Mouse (Mus musculus) lung, postnatal 25 days (tissue): ENCODE data around the gene Kcnq1.

Experiments used
- DNase-seq: peaks from one replicate; pipeline ENCODE4 v3.0.0; 2022; ENCODE audit warnings: low spot score

Kcnq1 gene

GRCm38 (mm10) chr7:143136561-143136960 is 30.4 kb downstream of the Kcnq1 start:
- DNase-seq = no peak

GRCm38 (mm10) chr7:143138789-143139188 is 32.6 kb downstream of the Kcnq1 start:
- peak; percentile 69 for DNase-seq

DNA sequence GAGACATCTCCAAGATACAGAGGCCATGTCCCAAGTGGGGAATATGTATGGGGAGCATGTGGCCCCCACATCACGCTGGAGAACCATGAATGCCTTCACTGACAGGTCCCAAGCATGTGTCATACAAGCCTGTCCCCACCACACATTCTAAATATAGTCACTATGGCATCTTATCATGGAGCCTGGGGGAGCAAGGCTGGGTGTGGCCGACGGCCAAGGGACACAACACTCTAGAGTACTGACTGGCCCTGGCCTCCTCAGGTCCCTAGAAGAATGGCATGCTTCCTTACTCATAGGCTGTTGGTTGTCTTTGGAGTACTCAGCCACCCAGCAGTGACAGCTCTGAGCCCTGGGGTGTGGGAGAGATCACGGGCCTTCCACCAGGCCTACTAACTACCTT is 33.8 kb downstream of the Kcnq1 start:
- DNase-seq = no peak

- no peak for DNase-seq
These were observed 36.5 kb downstream of the Kcnq1 start for GRCm38 (mm10) chr7:143142680-143143079.

- DNase-seq = no peak
These were observed 40.9 kb downstream of the Kcnq1 start for GRCm38 (mm10) chr7:143147015-143147414.

DNA sequence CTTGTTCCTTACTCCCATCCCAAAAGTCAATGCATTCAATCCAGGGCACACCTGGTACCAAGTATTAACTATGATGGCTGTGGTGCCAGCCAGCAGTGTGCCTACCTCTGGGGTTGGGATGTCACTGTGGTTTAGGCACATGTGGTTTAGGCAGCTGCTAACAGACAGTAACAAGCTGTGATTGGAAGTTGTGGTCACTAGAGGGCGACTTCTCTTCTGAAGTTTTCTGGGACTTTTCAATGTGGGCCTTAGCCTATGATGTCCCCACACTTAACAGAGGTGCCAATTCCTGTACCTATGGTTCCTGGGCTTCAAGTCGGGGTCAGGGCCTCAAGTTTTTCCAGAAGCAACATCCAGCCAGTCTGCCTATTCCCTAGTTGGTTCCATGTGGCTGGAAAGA is 45.0 kb downstream of the Kcnq1 start:
- peak; percentile 38 for DNase-seq

GRCm38 (mm10) chr7:143152350-143152749 is 46.2 kb downstream of the Kcnq1 start:
- DNase-seq = no peak

- DNase-seq = peak; percentile 83
These were observed 47.8 kb downstream of the Kcnq1 start for GRCm38 (mm10) chr7:143153915-143154373.

DNA sequence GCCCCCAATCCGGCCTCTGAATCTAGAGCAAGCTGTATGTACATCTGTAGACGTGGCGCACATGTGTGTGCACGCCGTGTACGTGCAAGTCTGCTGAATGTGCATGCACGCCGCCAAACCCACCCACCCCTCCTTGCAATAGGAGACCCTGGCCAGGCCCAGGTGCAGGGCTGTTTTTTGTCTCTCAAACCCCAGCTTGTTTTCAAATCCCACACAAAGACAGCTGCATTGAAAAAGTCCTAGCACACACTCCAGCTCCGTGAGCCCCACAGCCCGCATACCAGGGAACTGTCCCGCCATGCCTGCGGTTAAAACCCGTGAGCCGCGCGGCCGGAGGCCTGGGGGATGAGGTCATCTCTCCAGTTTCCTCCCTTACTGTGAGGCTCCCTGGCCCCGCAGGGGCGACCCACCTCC is 48.3 kb downstream of the Kcnq1 start:
- no peak for DNase-seq

GRCm38 (mm10) chr7:143155257-143155656 is 49.1 kb downstream of the Kcnq1 start:
- DNase-seq = no peak

DNA sequence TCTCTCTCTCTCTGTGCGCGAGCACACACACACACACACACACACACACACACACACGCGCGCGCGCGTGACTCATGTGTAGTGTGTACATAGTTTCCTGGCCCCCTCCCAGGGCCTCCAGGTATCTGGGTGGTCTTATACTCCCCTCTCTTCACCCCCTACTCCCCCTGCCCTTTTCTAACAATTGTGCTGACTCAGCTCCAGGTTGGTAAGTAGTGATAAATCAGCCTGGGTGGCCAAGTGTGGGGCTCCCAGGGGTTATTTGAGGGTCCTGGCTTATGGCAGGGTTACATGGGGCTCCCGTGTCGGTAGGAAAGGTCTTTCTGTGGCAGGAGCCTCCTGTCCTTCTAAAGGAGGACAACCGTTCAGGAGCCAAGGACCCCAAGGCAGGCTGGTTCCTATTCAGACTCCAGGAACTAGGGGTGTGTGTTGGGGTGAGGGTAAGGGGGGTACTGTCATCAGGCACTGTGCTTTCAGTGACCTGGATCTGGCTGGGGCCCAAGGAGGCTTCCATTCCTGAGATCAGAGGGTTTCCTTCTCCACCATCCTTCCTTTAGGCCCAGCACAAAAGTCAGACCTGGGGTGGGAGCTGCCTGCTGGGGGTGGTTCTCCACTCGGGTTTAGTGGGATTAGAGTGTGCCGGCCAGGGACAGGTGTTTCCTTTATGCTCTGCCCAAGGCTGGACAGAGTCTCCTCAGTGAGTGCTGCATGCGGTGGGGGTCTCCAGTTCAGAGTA is 52.7 kb downstream of the Kcnq1 start:
- DNase-seq = no peak

DNA sequence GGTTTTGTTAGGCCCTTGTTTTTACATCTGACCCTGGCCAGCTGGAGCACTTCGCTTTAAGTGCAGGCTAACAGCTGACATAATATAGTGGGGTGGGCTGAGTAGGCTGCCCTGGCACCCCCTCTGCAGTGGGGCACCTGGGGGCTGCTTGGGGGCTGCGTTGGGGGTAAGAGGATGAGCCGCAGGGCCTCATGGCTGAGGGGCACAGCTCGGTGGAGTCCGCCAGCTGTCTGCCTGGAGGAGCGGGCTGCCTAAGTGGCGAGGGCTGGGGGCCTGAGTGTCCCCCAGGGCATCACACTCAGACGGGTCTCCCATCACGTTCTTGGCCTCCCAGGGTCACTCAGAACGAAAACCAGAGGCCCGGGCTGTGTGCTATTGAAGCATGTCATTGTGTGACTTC is 53.3 kb downstream of the Kcnq1 start:
- no peak for DNase-seq

- DNase-seq = no peak
These were observed 53.9 kb downstream of the Kcnq1 start for GRCm38 (mm10) chr7:143160057-143160456.

- DNase-seq = no peak
These were observed 55.9 kb downstream of the Kcnq1 start for GRCm38 (mm10) chr7:143162051-143162450.

GRCm38 (mm10) chr7:143164074-143164473 is 57.9 kb downstream of the Kcnq1 start:
- DNase-seq = no peak

DNA sequence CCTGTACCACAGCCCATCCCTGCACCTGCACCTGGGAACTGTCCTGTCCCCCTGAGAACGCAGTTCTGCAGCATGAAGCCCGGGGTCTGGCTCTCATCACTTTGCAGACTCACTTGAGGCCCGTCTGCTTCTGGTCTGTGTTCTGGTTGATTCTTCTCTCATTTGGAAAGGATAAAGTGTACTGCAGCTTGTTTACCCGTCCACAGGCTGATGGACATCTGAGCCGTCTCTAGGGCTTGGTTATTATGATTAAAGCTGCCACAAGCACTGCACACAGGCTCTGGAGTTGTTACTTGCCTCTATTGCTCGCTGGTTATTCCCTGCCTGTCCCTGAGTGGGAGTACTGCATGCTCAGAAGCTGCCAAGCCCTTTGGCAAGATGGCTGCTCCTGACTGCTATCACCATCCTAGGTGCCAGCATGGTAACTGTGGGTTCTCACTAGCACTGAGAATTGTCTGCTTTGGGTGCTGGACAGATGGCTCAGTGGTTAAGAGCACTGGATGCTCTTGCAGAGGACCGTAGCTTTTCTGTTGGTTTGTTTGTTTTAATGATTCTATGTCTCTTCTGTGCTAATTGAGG is 59.6 kb downstream of the Kcnq1 start:
- DNase-seq = no peak

GRCm38 (mm10) chr7:143167275-143167674 is 61.1 kb downstream of the Kcnq1 start:
- DNase-seq = no peak

DNA sequence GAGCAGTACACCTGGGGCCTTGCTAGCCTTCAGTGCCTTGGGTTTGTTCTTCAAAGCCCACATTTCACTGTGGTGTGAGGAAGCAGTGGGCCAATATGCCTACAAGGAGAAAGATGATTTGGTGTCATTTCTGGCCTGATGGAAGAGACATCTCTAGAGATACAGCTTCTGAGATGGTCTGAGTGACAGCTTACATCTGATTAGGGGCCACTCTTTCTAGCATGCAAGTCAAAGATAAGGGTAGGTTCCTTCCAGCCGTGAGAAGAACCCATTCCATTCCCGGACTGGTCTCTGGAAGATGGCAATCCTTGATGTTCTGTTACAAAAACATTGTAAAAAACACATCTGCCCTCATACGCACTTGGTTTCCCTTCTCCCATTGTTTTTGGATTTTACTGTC is 63.2 kb downstream of the Kcnq1 start:
- DNase-seq = no peak

GRCm38 (mm10) chr7:143172914-143173547 is 66.9 kb downstream of the Kcnq1 start:
- DNase-seq = no peak

DNA sequence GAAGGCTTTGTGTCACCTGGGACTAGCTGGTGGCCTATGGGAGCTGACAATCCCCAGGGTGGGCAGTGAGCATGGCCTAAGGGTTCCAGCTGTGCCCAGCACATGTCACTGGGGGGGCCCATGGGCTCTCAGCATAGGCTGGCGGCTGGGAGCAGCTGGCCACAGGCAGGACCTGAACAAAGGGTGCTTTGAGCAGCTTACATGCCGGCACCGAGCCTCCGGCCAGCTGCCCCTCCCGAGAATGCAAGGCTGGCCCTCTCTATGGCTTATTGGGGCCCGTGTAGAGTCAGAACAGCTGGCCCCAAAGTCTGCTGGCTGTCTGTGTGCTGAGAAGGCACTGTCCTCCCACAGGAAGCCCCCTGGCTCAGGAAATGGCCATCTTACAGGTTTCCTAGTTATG is 68.5 kb downstream of the Kcnq1 start:
- DNase-seq = no peak

DNA sequence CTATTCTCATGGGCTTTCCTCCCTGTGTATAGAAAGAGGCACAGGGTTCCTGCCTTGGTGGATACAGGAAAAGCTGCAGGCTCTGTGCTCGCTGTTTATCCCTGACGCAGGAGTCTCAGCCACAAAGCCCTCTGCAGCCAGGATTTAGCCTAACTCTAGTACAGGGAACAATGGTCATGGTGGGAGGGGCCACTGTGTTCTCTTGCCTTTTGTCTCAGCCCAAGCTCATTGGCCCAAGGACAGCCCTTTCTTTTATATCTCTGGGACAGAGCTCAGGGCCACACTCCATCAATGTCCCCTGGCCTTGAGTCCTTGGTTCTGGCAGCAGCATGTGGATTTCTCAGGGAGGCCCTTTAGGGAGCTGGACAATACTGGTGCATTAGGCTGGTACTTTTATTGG is 72.7 kb downstream of the Kcnq1 start:
- DNase-seq = peak; percentile 37

- DNase-seq = peak; percentile 86
These were observed 74.6 kb downstream of the Kcnq1 start for GRCm38 (mm10) chr7:143180761-143181160.

DNA sequence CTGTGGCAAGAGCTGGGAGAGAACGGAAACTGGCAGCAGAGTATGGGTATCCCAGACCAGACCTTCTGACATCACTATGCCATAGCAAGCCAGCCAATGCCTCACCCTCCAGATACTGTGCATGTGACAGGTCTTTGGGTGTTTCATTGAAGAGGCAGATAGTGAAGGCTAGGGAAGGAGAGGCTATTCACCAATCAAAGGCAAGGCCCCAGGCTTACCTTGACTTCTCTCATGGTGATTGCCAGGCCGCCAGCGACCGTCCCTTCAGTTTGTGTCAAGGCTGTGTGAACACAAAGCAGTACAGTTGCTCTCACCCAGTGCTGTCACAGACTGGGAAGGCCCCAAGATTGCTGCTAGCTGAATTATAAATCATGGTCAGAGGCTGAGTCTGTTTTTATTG is 75.1 kb downstream of the Kcnq1 start:
- no peak for DNase-seq
